Mouse (Mus musculus): ENCODE measurements around the gene Asb10. TPM values are rescaled to one million over a fixed set of nuclear protein-coding genes. Genes with fewer than 3 reads are reported as not detected.
A peak's percentile ranks its signal among the peaks of the same experiment; 100 is the strongest.

Asb10 gene
- polyA plus RNA-seq, 1 experiment from 2014 or later: 0.18 TPM

DNA sequence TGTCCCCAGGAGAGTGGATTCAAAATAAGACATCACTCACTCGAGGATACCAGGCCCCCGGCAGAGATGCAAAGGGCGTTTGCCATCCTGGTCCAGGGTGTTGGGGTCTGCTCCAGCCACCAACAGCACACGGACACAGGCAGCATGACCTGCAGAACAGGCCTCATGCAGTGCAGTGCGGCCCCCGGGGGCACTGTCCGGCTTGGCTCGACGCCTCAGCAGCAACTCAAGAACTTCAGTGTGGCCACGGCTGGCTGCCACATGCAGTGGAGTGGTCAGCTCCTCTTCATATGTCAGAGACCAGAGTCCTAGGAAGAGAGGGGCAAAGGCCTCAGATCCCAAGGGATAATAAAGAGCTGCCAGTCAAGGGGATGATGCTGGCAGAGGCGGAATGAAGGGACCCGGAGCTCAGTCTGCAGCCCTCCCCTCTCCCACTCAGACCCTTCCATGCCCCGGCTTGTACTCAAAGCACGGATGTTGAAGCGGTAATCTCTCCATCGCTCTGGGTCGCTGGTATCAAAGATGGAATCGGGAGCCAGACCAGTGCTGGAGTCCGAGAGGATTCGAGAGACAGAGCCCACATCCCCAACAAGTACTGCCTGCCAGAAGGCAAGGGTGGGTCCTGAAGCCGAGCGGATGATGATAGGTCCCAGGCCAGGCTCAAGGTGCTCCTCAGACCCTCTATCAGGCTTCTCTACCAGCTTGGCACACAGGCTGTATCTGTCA, 1.0 kb downstream of the Asb10 start:
- WGBS: 81% methylated on average over 22 of the region's 22 CpGs
- no peak overlapping the region for H3K27ac ChIP-seq (ENCODE audit: low read depth, low read length)
- no peak overlapping the region for H3K4me2 ChIP-seq (ENCODE audit: low read length)
- peaks cover 4% of the 10 kb centered on the region for H3K4me1 ChIP-seq (ENCODE audit: control insufficient read depth, insufficient read depth, low read depth, low read length)
- no peak overlapping the region for H3K9ac ChIP-seq (ENCODE audit: low read depth, low read length)
- no peak for ATAC-seq
- no peak overlapping the region for H3K4me3 ChIP-seq (ENCODE audit: low read length)
- H3K9me3 ChIP-seq (ENCODE audit: control insufficient read depth, low read length): no peaks in the 10 kb centered on the region
- peaks cover 2% of the 10 kb centered on the region; the same call in 1 of the 2 replicates for H3K27me3 ChIP-seq (replicated peaks; ENCODE audit: control insufficient read depth, insufficient read depth, low read length)
- H3K36me3 ChIP-seq (ENCODE audit: control insufficient read depth, insufficient read depth, low read length): no peaks in the 10 kb centered on the region

DNA sequence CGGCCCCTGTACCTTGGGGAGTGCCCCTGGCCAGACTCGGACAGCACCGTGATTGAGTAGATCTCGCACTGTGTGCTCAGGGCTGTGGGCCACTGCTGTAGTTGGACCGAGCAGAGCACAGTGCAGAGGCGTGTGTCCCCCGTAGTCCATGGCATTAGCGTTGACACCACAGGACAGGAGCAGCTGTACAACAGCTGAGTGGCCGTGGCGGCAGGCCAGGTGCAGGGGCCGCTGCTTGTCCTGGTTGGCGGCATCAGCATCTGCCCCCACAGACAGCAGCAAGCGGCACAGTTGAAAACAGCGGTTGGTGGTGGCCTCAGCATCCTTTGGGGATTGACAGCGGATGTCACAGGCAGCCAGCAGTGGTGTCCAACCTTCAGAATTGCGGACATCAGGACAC, 3.2 kb downstream of the Asb10 start:
- 61% methylated on average over 16 of the region's 16 CpGs for WGBS
- Histone ChIP-seq H3K4me1 (ENCODE audit: control insufficient read depth, insufficient read depth, low read depth, low read length) (peaks cover 4% of the 10 kb centered on the region), H3K4me3 (ENCODE audit: low read length) (no peak overlapping the region), H3K27ac (ENCODE audit: low read depth, low read length) (no peak overlapping the region), H3K4me2 (ENCODE audit: low read length) (no peak overlapping the region), H3K9me3 (ENCODE audit: control insufficient read depth, low read length) (no peaks in the 10 kb centered on the region), H3K9ac (ENCODE audit: low read depth, low read length) (no peak overlapping the region; the same call in 1 of the 2 replicates), H3K27me3 (replicated peaks; ENCODE audit: control insufficient read depth, insufficient read depth, low read length) (peaks cover 2% of the 10 kb centered on the region; the same call in 1 of the 2 replicates), H3K36me3 (ENCODE audit: control insufficient read depth, insufficient read depth, low read length) (no peaks in the 10 kb centered on the region)
- no peak for ATAC-seq

DNA sequence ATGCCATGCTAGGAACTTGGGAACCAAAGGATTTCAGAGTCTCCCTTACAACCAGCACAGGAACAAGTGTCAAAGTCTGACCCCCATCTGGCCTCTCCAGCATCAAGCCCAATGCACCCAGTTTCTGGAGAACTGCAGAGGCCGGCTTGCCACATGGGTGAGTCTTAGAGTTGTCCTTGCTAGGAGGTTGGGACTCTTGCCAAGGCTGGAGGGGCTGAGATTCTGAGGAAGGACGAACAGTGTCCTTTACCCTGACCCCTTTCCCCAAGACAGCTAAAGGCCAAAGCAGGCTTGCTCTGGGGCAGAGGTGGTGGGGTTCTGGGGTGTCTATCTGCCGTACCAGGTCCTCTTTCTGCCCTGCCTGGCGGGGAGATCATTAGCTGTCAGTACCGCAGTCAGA, 4.3 kb downstream of the Asb10 start:
- no peak overlapping the region for H3K4me3 ChIP-seq (ENCODE audit: low read length)
- peaks cover 2% of the 10 kb centered on the region for H3K27me3 ChIP-seq (replicated peaks; ENCODE audit: control insufficient read depth, insufficient read depth, low read length)
- WGBS: 79% methylated on average over 5 of the region's 5 CpGs
- no peaks in the 10 kb centered on the region for H3K9me3 ChIP-seq (ENCODE audit: control insufficient read depth, low read length)
- H3K9ac ChIP-seq (ENCODE audit: low read depth, low read length): no peak overlapping the region
- ATAC-seq: no peak
- H3K4me2 ChIP-seq (ENCODE audit: low read length): no peak overlapping the region
- no peaks in the 10 kb centered on the region for H3K36me3 ChIP-seq (ENCODE audit: control insufficient read depth, insufficient read depth, low read length)
- H3K4me1 ChIP-seq (ENCODE audit: control insufficient read depth, insufficient read depth, low read depth, low read length): peaks cover 4% of the 10 kb centered on the region
- H3K27ac ChIP-seq (ENCODE audit: low read depth, low read length): no peak overlapping the region

DNA sequence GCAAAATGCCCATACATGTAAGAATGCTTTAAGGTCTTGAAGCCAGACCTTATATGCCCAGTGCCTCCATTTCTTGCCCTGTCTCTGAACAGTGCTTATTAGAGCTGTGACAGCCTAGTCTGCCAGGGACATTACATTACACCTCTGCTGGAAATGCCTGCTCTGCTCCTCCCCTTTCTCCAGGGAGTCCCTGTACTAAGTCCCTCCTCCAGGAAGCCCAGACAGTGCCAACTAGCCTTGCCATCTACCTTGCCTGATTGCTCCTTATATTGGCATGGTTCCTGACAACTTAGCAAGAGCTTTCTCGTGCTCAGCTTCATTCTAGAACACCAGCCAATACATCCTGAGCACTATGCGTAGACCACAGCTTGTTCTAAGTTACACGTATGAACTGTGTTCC, 5.0 kb downstream of the Asb10 start:
- Histone ChIP-seq H3K9ac (ENCODE audit: low read depth, low read length) (no peak overlapping the region), H3K4me3 (ENCODE audit: low read length) (no peak overlapping the region), H3K4me2 (ENCODE audit: low read length) (no peak overlapping the region), H3K9me3 (ENCODE audit: control insufficient read depth, low read length) (no peaks in the 10 kb centered on the region), H3K27me3 (replicated peaks; ENCODE audit: control insufficient read depth, insufficient read depth, low read length) (peaks cover 2% of the 10 kb centered on the region), H3K4me1 (ENCODE audit: control insufficient read depth, insufficient read depth, low read depth, low read length) (peaks cover 2% of the 10 kb centered on the region), H3K36me3 (ENCODE audit: control insufficient read depth, insufficient read depth, low read length) (no peaks in the 10 kb centered on the region), H3K27ac (ENCODE audit: low read depth, low read length) (no peak overlapping the region)
- no peak for ATAC-seq
- 73% methylated on average over 3 of the region's 3 CpGs for WGBS

DNA sequence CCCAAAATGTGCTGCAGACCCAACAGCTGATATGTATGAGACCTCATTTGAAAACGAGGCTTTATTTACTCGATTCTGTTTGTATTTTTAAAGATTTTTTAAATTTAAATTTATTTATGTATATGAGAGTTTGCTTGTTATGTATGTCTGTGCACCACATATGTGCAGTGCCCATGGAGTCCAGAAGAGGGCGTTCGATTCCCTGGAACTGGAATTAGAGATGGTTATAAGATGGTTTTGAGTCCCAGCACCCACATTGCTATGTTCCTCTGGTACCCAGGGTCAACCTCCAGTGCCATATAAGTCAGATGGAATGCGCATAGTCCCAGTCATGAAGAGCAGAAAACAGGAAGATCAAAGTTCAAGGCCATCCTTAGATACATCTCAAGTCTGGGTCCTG, 6.5 kb downstream of the Asb10 start:
- Histone ChIP-seq H3K4me3 (ENCODE audit: low read length) (no peak overlapping the region), H3K27ac (ENCODE audit: low read depth, low read length) (no peak overlapping the region), H3K36me3 (ENCODE audit: control insufficient read depth, insufficient read depth, low read length) (no peaks in the 10 kb centered on the region), H3K9ac (ENCODE audit: low read depth, low read length) (no peak overlapping the region), H3K4me1 (ENCODE audit: control insufficient read depth, insufficient read depth, low read depth, low read length) (no peaks in the 10 kb centered on the region; the same call in 1 of the 2 replicates), H3K9me3 (ENCODE audit: control insufficient read depth, low read length) (no peaks in the 10 kb centered on the region), H3K27me3 (replicated peaks; ENCODE audit: control insufficient read depth, insufficient read depth, low read length) (peaks cover 7% of the 10 kb centered on the region), H3K4me2 (ENCODE audit: low read length) (no peak overlapping the region)
- WGBS: 57% methylated on average over 5 of the region's 5 CpGs
- no peak for ATAC-seq

DNA sequence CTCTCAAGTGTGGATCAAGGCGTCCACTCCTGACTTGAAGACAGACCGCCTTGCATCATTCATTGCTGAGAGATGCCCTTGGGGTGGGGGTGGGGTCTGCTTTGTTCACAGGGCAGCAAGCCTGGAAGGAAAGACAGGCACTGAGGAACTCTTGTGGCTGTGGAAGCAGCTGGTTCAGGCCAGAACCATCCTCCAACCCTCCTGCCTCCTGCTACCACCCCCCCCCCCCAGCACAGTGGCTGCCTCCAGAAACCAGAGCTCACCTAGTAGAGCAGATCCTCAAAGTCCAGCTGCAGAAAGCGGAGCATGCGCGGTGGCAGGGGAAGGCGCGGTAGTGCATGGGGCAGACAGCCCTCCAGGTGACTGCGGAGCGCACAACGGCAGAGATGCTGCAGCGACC, 7.4 kb downstream of the Asb10 start:
- WGBS: 54% methylated on average over 11 of the region's 11 CpGs
- H3K9ac ChIP-seq (ENCODE audit: low read depth, low read length): no peak overlapping the region
- no peak overlapping the region for H3K4me2 ChIP-seq (ENCODE audit: low read length)
- no peaks in the 10 kb centered on the region for H3K9me3 ChIP-seq (ENCODE audit: control insufficient read depth, low read length)
- ATAC-seq: no peak
- H3K4me3 ChIP-seq (ENCODE audit: low read length): no peak overlapping the region
- H3K27ac ChIP-seq (ENCODE audit: low read depth, low read length): no peak overlapping the region
- no peaks in the 10 kb centered on the region; the same call in 1 of the 2 replicates for H3K4me1 ChIP-seq (ENCODE audit: control insufficient read depth, insufficient read depth, low read depth, low read length)
- H3K36me3 ChIP-seq (ENCODE audit: control insufficient read depth, insufficient read depth, low read length): no peaks in the 10 kb centered on the region
- peaks cover 16% of the 10 kb centered on the region for H3K27me3 ChIP-seq (replicated peaks; ENCODE audit: control insufficient read depth, insufficient read depth, low read length)

DNA sequence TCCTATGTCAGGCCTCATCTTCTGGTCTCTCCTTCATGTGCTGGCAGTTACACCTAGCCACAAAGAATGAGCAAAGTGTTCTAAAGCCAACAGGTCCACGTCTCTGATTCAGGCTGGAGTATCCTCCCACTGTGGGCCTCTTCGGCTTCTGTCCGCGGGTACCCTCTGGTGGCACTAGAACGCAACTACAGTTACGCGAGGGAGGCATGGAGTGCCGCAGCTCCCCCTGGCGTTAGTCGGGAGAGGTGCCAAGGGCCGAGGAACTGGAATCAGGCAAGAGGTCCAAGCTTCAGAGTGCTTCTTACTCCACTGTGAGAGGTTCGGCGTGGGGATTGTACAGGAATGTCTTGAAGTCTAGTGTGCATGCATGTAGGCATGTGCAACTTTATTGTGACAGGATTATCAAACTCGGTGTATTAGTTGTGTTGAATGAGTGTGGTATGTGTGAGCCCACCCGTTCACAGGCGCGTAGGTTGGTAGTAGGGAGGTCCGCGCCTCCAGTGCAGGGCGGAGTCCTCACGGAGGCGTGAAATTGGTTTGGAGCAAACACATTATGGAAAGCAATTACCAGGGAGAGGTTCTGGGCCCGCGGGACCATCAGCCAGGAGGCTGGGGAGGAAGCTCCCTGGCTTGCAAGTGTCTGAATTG, 10.6 kb downstream of the Asb10 start:
- H3K4me2 ChIP-seq (ENCODE audit: low read length): no peak overlapping the region
- H3K36me3 ChIP-seq (ENCODE audit: control insufficient read depth, insufficient read depth, low read length): no peaks in the 10 kb centered on the region
- WGBS: 20% methylated on average over 24 of the region's 24 CpGs
- H3K4me3 ChIP-seq (ENCODE audit: low read length): no peak overlapping the region
- H3K27me3 ChIP-seq (replicated peaks; ENCODE audit: control insufficient read depth, insufficient read depth, low read length): peaks cover 24% of the 10 kb centered on the region
- H3K4me1 ChIP-seq (ENCODE audit: control insufficient read depth, insufficient read depth, low read depth, low read length): peaks cover 13% of the 10 kb centered on the region
- H3K9ac ChIP-seq (ENCODE audit: low read depth, low read length): no peak overlapping the region; the same call in 1 of the 2 replicates
- no peaks in the 10 kb centered on the region for H3K9me3 ChIP-seq (ENCODE audit: control insufficient read depth, low read length)
- ATAC-seq: peak; percentile 75
- no peak overlapping the region for H3K27ac ChIP-seq (ENCODE audit: low read depth, low read length)

DNA sequence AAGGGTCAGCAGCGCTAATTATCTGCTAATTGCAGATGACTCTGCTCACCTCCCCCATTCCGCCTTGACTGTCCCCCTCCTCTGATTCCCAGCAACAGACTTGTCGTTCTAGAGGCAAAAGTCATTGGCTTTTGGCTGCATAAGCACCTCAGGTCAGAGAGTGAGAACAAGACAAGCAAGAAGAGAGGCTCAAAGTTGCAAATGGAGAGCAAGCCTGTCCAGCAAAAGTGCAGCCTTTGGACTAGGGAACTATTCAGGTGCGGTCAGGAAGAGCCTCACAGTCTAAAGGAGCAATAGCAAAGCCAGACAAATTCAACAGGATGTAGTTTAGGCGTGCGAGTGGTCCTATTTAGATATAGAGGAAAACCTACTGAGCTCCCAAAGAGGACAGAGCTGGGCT, 13.0 kb downstream of the Asb10 start:
- peaks cover 13% of the 10 kb centered on the region for H3K4me1 ChIP-seq (ENCODE audit: control insufficient read depth, insufficient read depth, low read depth, low read length)
- no peaks in the 10 kb centered on the region for H3K36me3 ChIP-seq (ENCODE audit: control insufficient read depth, insufficient read depth, low read length)
- WGBS: 17% methylated on average over 6 of the region's 6 CpGs
- H3K27ac ChIP-seq (ENCODE audit: low read depth, low read length): no peak overlapping the region
- no peak for ATAC-seq
- H3K9me3 ChIP-seq (ENCODE audit: control insufficient read depth, low read length): no peaks in the 10 kb centered on the region
- H3K27me3 ChIP-seq (replicated peaks; ENCODE audit: control insufficient read depth, insufficient read depth, low read length): peaks cover 34% of the 10 kb centered on the region
- no peak overlapping the region for H3K4me3 ChIP-seq (ENCODE audit: low read length)
- no peak overlapping the region for H3K4me2 ChIP-seq (ENCODE audit: low read length)
- H3K9ac ChIP-seq (ENCODE audit: low read depth, low read length): no peak overlapping the region

DNA sequence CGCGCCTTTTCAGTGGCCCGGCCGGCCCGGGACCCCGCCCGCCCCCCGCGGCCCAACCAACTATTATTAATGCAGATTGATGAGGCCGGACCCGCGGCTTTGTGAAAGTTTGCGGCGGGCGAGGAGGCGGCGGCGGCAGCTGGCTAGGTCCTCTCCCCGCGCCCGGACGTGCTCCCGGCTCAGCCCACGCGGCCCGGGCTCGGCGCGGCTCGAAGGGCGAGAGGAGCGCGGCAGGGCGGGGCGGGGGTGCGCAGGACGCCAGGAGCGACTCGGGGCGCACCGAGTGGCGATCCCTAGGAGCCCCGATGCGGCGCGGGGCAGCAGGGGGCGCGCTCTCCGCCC, 13.9 kb downstream of the Asb10 start, which contains the start of gene Gbx1:
Gene Gbx1 (minus strand): TSS at position 314 of the 342 bp plus-strand sequence.
- H3K27me3 ChIP-seq (replicated peaks; ENCODE audit: control insufficient read depth, insufficient read depth, low read length): peaks cover 37% of the 10 kb centered on the region
- H3K36me3 ChIP-seq (ENCODE audit: control insufficient read depth, insufficient read depth, low read length): no peaks in the 10 kb centered on the region
- ATAC-seq: no peak
- H3K4me1 ChIP-seq (ENCODE audit: control insufficient read depth, insufficient read depth, low read depth, low read length): peaks cover 13% of the 10 kb centered on the region
- no peaks in the 10 kb centered on the region for H3K9me3 ChIP-seq (ENCODE audit: control insufficient read depth, low read length)
- WGBS: under 1% methylated on average over 31 of the region's 49 CpGs
- peak within 1 kb of the TSS; percentile 59 for H3K9ac ChIP-seq (ENCODE audit: low read depth, low read length)
- peak within 1 kb of the TSS; percentile 97 for H3K4me2 ChIP-seq (ENCODE audit: low read length)
- no peak within 1 kb of the TSS for H3K27ac ChIP-seq (ENCODE audit: low read depth, low read length)
- peak within 1 kb of the TSS; percentile 57 for H3K4me3 ChIP-seq (ENCODE audit: low read length)

All from hindbrain, embryonic 16.5 days (tissue).